Mouse (Mus musculus): ENCODE results near the gene Gna13. TPM values are rescaled to one million over a fixed set of nuclear protein-coding genes. Genes with fewer than 3 reads are reported as not detected.

Gene Gna13
- polyA plus RNA-seq, 1 experiment from 2014 or later = 15.6 TPM

DNA sequence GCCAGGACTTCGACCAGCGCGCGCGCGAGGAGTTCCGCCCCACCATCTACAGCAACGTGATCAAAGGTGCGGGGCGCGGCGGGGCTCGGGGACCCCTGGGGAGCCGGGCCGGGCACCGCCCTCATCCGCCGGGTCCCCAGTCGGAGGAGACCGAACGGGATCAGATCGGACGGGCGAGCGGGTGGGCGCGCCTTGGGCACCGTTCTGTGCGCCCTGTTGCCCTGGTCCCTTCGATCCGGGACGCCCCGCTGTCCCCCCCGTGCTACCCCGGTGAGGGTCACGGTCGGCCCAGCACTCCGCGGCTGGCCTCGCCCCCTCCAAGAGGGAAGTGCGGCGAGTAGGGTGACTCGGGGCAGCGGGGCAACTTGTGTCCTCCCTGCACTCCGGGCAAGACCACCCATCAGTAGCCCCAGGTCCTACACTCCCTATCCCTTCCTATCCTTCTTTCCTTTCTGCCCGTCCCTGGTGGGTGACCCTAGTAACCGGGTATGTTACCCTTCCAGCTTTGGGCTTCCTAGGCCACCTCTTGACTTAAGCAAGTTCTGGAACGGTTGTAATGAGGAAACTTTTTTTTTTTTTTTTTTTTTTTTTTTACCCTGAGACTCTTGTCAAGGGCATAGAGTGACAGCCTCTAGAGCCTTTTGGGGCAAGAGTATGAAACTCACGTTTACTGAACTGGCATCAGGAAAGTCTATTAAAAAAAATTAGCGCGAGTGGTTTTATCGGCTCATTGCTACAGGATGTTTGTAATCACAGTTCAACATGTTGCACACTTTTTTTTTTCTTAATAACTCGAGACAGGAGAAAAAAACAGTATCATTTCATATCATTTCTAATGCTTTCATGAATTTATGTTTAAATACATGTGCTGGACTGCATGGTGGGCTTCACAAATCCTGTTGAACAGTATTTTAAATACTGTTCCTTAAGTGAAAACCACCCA is 831 bp downstream of the Gna13 start:
- no peaks in the 10 kb centered on the region for H3K9me3 ChIP-seq (replicated peaks; ENCODE audit: control insufficient read depth, low read length)
- H3K27me3 ChIP-seq (ENCODE audit: control insufficient read depth, insufficient read depth, low read depth, low read length) = no peaks in the 10 kb centered on the region
- peak overlapping the region; percentile 73 for H3K4me3 ChIP-seq (ENCODE audit: low read depth, low read length)
- peak; percentile 42 for ATAC-seq (ENCODE audit: low read depth)
- peak overlapping the region; percentile 96 for H3K9ac ChIP-seq (ENCODE audit: low read depth, low read length)
- 2% methylated on average over 53 of the region's 53 CpGs for WGBS (ENCODE audit: insufficient replicate concordance)
- peaks cover 49% of the 10 kb centered on the region for H3K4me1 ChIP-seq (ENCODE audit: control insufficient read depth, low read depth, low read length)
- peak overlapping the region; percentile 52 for H3K4me2 ChIP-seq (ENCODE audit: low read depth, low read length)
- peaks cover 6% of the 10 kb centered on the region; the same call in 1 of the 2 replicates for H3K36me3 ChIP-seq (ENCODE audit: control insufficient read depth, insufficient read depth)
- peak overlapping the region; percentile 97 for H3K27ac ChIP-seq (ENCODE audit: low read length)

- Histone ChIP-seq H3K27me3 (ENCODE audit: control insufficient read depth, insufficient read depth, low read depth, low read length) (no peaks in the 10 kb centered on the region), H3K4me3 (ENCODE audit: low read depth, low read length) (peak overlapping the region; percentile 29), H3K36me3 (ENCODE audit: control insufficient read depth, insufficient read depth) (peaks cover 6% of the 10 kb centered on the region; the same call in 1 of the 2 replicates), H3K4me2 (ENCODE audit: low read depth, low read length) (peak overlapping the region; percentile 52), H3K9me3 (replicated peaks; ENCODE audit: control insufficient read depth, low read length) (no peaks in the 10 kb centered on the region), H3K4me1 (ENCODE audit: control insufficient read depth, low read depth, low read length) (peaks cover 56% of the 10 kb centered on the region), H3K9ac (ENCODE audit: low read depth, low read length) (peak overlapping the region; percentile 18; the same call in 1 of the 2 replicates), H3K27ac (ENCODE audit: low read length) (no peak overlapping the region)
- WGBS (ENCODE audit: insufficient replicate concordance) = 55% methylated on average over 2 of the region's 2 CpGs
- no peak for ATAC-seq (ENCODE audit: low read depth)
These were observed 1.7 kb downstream of the Gna13 start for GRCm38 (mm10) chr11:109364337-109364736.

GRCm38 (mm10) chr11:109364881-109365280 is 2.2 kb downstream of the Gna13 start:
- no peak overlapping the region for H3K9ac ChIP-seq (ENCODE audit: low read depth, low read length)
- peak overlapping the region; percentile 52 for H3K4me2 ChIP-seq (ENCODE audit: low read depth, low read length)
- ATAC-seq (ENCODE audit: low read depth) = no peak
- 66% methylated on average over 10 of the region's 10 CpGs for WGBS (ENCODE audit: insufficient replicate concordance)
- H3K27ac ChIP-seq (ENCODE audit: low read length) = no peak overlapping the region
- H3K4me1 ChIP-seq (ENCODE audit: control insufficient read depth, low read depth, low read length) = peaks cover 56% of the 10 kb centered on the region
- peak overlapping the region; percentile 29; the same call in 1 of the 2 replicates for H3K4me3 ChIP-seq (ENCODE audit: low read depth, low read length)
- no peaks in the 10 kb centered on the region for H3K27me3 ChIP-seq (ENCODE audit: control insufficient read depth, insufficient read depth, low read depth, low read length)
- no peaks in the 10 kb centered on the region for H3K9me3 ChIP-seq (replicated peaks; ENCODE audit: control insufficient read depth, low read length)
- peaks cover 6% of the 10 kb centered on the region; the same call in 1 of the 2 replicates for H3K36me3 ChIP-seq (ENCODE audit: control insufficient read depth, insufficient read depth)

DNA sequence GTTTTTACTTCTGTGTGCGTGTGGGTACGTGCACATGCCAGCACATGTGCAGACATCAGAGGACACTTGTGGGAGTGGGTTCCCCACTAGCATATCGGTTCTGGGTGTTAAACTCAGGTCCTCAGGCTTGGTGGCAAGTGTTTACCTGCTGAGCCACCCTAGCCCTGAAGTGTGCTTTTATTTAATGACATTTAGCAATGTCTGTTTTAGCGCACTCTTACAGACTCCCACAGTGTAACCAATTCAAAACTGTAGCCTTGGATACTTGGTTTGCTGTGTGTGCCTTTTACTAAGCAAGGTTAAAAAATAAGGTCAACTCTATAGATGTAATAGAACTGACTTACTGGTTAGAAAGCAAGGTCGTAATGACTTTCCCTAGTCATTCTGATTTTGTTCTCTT is 3.2 kb downstream of the Gna13 start:
- Histone ChIP-seq H3K4me3 (ENCODE audit: low read depth, low read length) (no peak overlapping the region), H3K36me3 (ENCODE audit: control insufficient read depth, insufficient read depth) (peaks cover 6% of the 10 kb centered on the region; the same call in 1 of the 2 replicates), H3K9ac (ENCODE audit: low read depth, low read length) (no peak overlapping the region; the same call in 1 of the 2 replicates), H3K9me3 (replicated peaks; ENCODE audit: control insufficient read depth, low read length) (no peaks in the 10 kb centered on the region), H3K27ac (ENCODE audit: low read length) (no peak overlapping the region), H3K4me2 (ENCODE audit: low read depth, low read length) (no peak overlapping the region), H3K4me1 (ENCODE audit: control insufficient read depth, low read depth, low read length) (peaks cover 56% of the 10 kb centered on the region), H3K27me3 (ENCODE audit: control insufficient read depth, insufficient read depth, low read depth, low read length) (no peaks in the 10 kb centered on the region)
- ATAC-seq (ENCODE audit: low read depth) = no peak
- WGBS (ENCODE audit: insufficient replicate concordance) = 89% methylated on average over 5 of the region's 5 CpGs

DNA sequence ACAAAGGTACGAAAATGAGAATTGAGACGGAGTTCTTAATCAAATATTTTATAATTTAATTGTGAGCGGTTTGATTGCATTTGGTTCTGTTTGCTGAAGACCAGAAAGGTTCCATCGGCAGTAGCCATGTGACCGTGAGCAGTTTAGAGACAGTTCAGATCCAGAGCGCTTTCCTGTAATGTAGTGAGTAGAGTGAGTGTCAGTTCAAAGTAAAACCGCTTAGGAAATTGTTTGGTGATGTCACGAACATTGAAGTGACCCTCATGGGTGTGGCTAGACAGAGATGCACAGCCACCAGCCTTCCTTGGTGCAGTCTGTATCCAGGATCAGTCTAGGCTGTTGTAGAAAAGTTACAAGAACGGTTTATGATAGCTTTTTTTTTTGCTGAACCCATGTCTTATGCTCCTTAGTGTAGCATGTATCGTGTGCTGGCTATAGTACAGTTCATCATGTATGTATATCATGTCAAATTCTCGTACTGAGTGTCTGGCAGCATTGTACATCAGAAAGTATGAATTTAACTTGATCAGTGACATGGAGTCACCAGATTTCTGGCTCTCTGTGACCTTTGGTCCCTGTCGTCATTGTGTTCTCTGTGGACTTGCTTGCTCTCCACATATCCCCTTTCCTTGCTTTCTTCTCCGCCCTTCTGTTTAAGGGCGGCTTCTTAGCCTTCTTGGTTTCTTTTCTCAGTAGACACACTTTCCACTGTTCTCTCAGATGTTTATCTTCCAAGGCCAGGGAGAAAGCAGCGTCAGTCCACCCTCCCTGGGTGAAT is 4.4 kb downstream of the Gna13 start:
- Histone ChIP-seq H3K27ac (ENCODE audit: low read length) (no peak overlapping the region), H3K9ac (ENCODE audit: low read depth, low read length) (no peak overlapping the region), H3K36me3 (ENCODE audit: control insufficient read depth, insufficient read depth) (peaks cover 6% of the 10 kb centered on the region; the same call in 1 of the 2 replicates), H3K4me2 (ENCODE audit: low read depth, low read length) (no peak overlapping the region), H3K4me1 (ENCODE audit: control insufficient read depth, low read depth, low read length) (peaks cover 50% of the 10 kb centered on the region), H3K9me3 (replicated peaks; ENCODE audit: control insufficient read depth, low read length) (no peaks in the 10 kb centered on the region), H3K27me3 (ENCODE audit: control insufficient read depth, insufficient read depth, low read depth, low read length) (no peaks in the 10 kb centered on the region), H3K4me3 (ENCODE audit: low read depth, low read length) (no peak overlapping the region)
- WGBS (ENCODE audit: insufficient replicate concordance) = 65% methylated on average over 15 of the region's 15 CpGs
- no peak for ATAC-seq (ENCODE audit: low read depth)

- Histone ChIP-seq H3K4me2 (ENCODE audit: low read depth, low read length) (no peak overlapping the region), H3K4me1 (ENCODE audit: control insufficient read depth, low read depth, low read length) (peaks cover 50% of the 10 kb centered on the region), H3K9ac (ENCODE audit: low read depth, low read length) (no peak overlapping the region), H3K4me3 (ENCODE audit: low read depth, low read length) (no peak overlapping the region), H3K27me3 (ENCODE audit: control insufficient read depth, insufficient read depth, low read depth, low read length) (no peaks in the 10 kb centered on the region), H3K27ac (ENCODE audit: low read length) (0 out of 2 replicates have a peak overlapping the region, but pooled peaks have one; percentile 25), H3K9me3 (replicated peaks; ENCODE audit: control insufficient read depth, low read length) (no peaks in the 10 kb centered on the region), H3K36me3 (ENCODE audit: control insufficient read depth, insufficient read depth) (peaks cover 6% of the 10 kb centered on the region; the same call in 1 of the 2 replicates)
- 60% methylated on average over 3 of the region's 3 CpGs for WGBS (ENCODE audit: insufficient replicate concordance)
- peak; percentile 63 for ATAC-seq (ENCODE audit: low read depth)
These were observed 6.5 kb downstream of the Gna13 start for GRCm38 (mm10) chr11:109369026-109369637.

GRCm38 (mm10) chr11:109375412-109375811 is 12.8 kb downstream of the Gna13 start:
- Histone ChIP-seq H3K4me1 (ENCODE audit: control insufficient read depth, low read depth, low read length) (peaks cover 38% of the 10 kb centered on the region), H3K27ac (ENCODE audit: low read length) (no peak overlapping the region), H3K36me3 (ENCODE audit: control insufficient read depth, insufficient read depth) (no peaks in the 10 kb centered on the region), H3K4me3 (ENCODE audit: low read depth, low read length) (no peak overlapping the region), H3K9ac (ENCODE audit: low read depth, low read length) (no peak overlapping the region), H3K27me3 (ENCODE audit: control insufficient read depth, insufficient read depth, low read depth, low read length) (no peaks in the 10 kb centered on the region), H3K9me3 (replicated peaks; ENCODE audit: control insufficient read depth, low read length) (no peaks in the 10 kb centered on the region), H3K4me2 (ENCODE audit: low read depth, low read length) (no peak overlapping the region)
- WGBS (ENCODE audit: insufficient replicate concordance) = 55% methylated on average over 7 of the region's 7 CpGs
- no peak for ATAC-seq (ENCODE audit: low read depth)

DNA sequence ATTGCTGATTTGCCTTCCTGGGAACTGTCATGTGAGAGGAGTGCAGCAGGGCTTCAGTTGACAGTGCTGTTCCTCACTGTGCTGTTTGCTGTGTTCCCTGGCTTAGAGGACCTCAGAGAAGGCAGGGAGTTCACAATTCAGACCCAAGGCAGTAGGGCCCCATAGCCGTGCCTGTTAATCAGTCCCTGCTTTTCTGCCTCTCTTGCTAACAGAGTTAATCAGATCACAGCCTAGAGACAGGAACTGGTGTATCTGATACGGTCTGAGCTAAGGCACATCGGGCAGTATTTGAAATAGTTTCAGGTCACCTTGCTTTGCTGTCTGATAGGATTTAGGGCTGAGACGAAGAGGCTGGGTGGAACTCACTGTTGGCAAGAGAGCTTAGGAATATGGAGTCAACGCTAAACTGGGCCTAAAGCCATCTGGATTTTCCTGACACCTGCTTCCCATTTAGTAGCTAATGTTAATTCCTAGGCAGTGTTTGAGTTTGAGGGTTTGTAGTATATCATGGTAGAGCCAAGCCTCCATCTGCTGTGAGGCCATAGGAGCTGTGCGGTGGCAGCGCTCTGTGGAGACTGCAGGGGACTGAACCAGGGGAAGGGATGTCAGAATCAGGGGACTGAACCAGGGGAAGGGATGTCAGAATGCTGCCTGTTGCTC is 14.0 kb downstream of the Gna13 start:
- Histone ChIP-seq H3K9ac (ENCODE audit: low read depth, low read length) (peak overlapping the region; percentile 29; the same call in 1 of the 2 replicates), H3K27me3 (ENCODE audit: control insufficient read depth, insufficient read depth, low read depth, low read length) (no peaks in the 10 kb centered on the region), H3K27ac (ENCODE audit: low read length) (no peak overlapping the region), H3K4me1 (ENCODE audit: control insufficient read depth, low read depth, low read length) (peaks cover 35% of the 10 kb centered on the region), H3K4me2 (ENCODE audit: low read depth, low read length) (0 out of 2 replicates have a peak overlapping the region, but pooled peaks have one; percentile 2), H3K4me3 (ENCODE audit: low read depth, low read length) (no peak overlapping the region), H3K36me3 (ENCODE audit: control insufficient read depth, insufficient read depth) (no peaks in the 10 kb centered on the region), H3K9me3 (replicated peaks; ENCODE audit: control insufficient read depth, low read length) (no peaks in the 10 kb centered on the region)
- 34% methylated on average over 7 of the region's 7 CpGs for WGBS (ENCODE audit: insufficient replicate concordance)
- peak; percentile 80 for ATAC-seq (ENCODE audit: low read depth)
